Mouse (Mus musculus): ENCODE data around the gene En2. TPM values are rescaled to one million over a fixed set of nuclear protein-coding genes. Genes with fewer than 3 reads are reported as not detected.
A peak's percentile ranks its signal among the peaks of the same experiment; 100 is the strongest.

Gene En2
- total and polyA plus RNA-seq, 3 experiments = 0.05 TPM; not detected in 2

- Histone ChIP-seq H3K79me2 (replicated peaks; ENCODE audit: control insufficient read depth, insufficient read depth, low read length) (no peaks in the 10 kb centered on the region), H3K36me3 (ENCODE audit: control insufficient read depth, insufficient read depth, low read length) (no peaks in the 10 kb centered on the region), H3K4me1 (ENCODE audit: control insufficient read depth, insufficient read depth, low read length) (no peaks in the 10 kb centered on the region; the same call in 1 of the 2 replicates), H3K4me3 (no peak overlapping the region), H3K27me3 (ENCODE audit: control insufficient read depth, insufficient read depth, low read length) (peaks cover 38% of the 10 kb centered on the region), H3K9ac (ENCODE audit: low read depth, low read length) (no peak overlapping the region), H3K27ac (no peak overlapping the region)
- DNase-seq = no peak
- WGBS = 2% methylated on average over 24 of the region's 24 CpGs
- intact Hi-C loops (cut with DNase I) = no loop called here
- no peak for TF ChIP-seq CTCF (IDR thresholded peaks at IDR 0.05)
- no peak for TF ChIP-seq POLR2A (IDR thresholded peaks at IDR 0.05; ENCODE audit: insufficient read depth, low read depth, low read length)
- TF ChIP-seq EP300 (IDR thresholded peaks at IDR 0.05; ENCODE audit: insufficient read depth, low read depth, low read length) = no peak
These were observed 3.5 kb upstream of the En2 start for GRCm38 (mm10) chr5:28161938-28162402.

DNA sequence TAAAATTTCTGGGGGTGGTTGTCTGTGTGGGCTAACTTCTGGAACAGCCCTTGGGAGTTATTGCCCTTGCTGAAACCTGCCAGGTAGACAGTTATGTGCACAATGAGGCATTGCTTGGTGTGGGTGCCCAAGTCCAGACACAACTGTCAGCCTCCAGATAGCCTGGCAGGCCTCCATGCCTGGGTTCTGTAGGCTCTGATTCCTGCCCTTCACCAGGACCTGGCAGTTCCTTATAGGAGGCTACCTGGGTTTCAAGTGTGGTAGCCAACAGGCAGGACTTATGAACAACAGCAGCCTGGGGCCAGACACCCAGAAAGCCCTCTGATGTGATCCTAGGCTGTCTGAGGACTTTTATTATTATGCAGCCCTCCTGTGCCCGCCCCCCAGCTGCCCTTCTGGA is 1.6 kb upstream of the En2 start:
- 27% methylated on average over 1 of the region's 1 CpGs for WGBS
- Histone ChIP-seq H3K9ac (ENCODE audit: low read depth, low read length) (no peak overlapping the region), H3K79me2 (replicated peaks; ENCODE audit: control insufficient read depth, insufficient read depth, low read length) (no peaks in the 10 kb centered on the region), H3K4me3 (no peak overlapping the region), H3K36me3 (ENCODE audit: control insufficient read depth, insufficient read depth, low read length) (no peaks in the 10 kb centered on the region), H3K27me3 (ENCODE audit: control insufficient read depth, insufficient read depth, low read length) (peaks cover 41% of the 10 kb centered on the region), H3K4me1 (ENCODE audit: control insufficient read depth, insufficient read depth, low read length) (no peaks in the 10 kb centered on the region; the same call in 1 of the 2 replicates), H3K27ac (no peak overlapping the region)
- no peak for TF ChIP-seq POLR2A (IDR thresholded peaks at IDR 0.05; ENCODE audit: insufficient read depth, low read depth, low read length)
- no peak for TF ChIP-seq EP300 (IDR thresholded peaks at IDR 0.05; ENCODE audit: insufficient read depth, low read depth, low read length)
- no peak for TF ChIP-seq CTCF (IDR thresholded peaks at IDR 0.05)
- intact Hi-C loops (cut with DNase I) = no loop called here
- DNase-seq = no peak

DNA sequence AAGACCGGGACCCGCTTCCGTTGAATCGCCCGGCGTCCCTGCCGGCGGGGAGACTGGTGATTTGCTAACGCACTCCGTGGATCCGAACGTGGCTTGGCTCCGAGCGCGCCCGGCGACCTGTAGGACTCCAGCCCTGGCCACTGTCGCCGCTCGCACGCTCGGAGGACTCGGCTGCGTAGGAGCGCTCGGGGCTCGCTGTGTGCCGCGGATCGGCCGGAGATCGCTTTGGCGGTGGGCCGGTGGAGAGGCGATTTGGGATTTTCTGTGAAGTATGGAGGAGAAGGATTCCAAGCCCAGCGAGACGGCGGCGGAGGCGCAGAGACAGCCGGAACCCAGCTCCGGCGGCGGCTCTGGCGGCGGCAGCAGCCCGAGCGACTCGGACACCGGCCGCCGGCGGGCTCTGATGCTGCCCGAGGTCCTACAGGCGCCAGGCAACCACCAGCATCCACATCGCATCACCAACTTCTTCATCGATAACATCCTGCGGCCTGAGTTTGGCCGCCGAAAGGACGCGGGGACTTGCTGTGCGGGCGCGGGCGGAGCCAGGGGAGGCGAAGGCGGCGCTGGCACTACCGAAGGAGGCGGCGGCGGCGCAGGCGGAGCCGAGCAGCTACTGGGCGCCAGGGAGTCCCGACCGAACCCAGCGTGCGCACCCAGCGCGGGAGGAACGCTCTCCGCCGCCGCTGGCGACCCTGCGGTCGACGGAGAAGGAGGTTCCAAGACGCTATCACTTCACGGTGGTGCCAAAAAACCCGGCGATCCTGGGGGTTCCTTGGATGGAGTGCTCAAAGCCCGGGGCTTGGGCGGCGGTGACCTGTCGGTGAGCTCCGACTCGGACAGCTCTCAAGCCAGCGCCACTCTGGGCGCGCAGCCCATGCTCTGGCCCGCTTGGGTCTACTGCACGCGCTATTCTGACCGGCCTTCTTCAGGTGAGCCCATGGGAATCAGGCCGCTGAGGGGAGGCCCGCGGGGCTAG is 1.1 kb downstream of the En2 start:
- Histone ChIP-seq H3K9ac (ENCODE audit: low read depth, low read length) (peak overlapping the region; percentile 18; the same call in 1 of the 2 replicates), H3K27ac (no peak overlapping the region)

GRCm38 (mm10) chr5:28167611-28168252 is 2.2 kb downstream of the En2 start:
- 4% methylated on average over 29 of the region's 29 CpGs for WGBS
- Histone ChIP-seq H3K79me2 (replicated peaks; ENCODE audit: control insufficient read depth, insufficient read depth, low read length) (no peaks in the 10 kb centered on the region), H3K27ac (no peak overlapping the region), H3K36me3 (ENCODE audit: control insufficient read depth, insufficient read depth, low read length) (no peaks in the 10 kb centered on the region), H3K9ac (ENCODE audit: low read depth, low read length) (no peak overlapping the region), H3K4me3 (peak overlapping the region; percentile 26; the same call in 1 of the 2 replicates), H3K27me3 (ENCODE audit: control insufficient read depth, insufficient read depth, low read length) (peaks cover 42% of the 10 kb centered on the region), H3K4me1 (ENCODE audit: control insufficient read depth, insufficient read depth, low read length) (no peaks in the 10 kb centered on the region; the same call in 1 of the 2 replicates)
- peak in 1 of 2 experiments; percentile 14 for DNase-seq
- intact Hi-C loops (cut with DNase I) = no loop called here
- TF ChIP-seq EP300 (IDR thresholded peaks at IDR 0.05; ENCODE audit: insufficient read depth, low read depth, low read length) = no peak
- TF ChIP-seq CTCF (IDR thresholded peaks at IDR 0.05) = no peak
- no peak for TF ChIP-seq POLR2A (IDR thresholded peaks at IDR 0.05; ENCODE audit: insufficient read depth, low read depth, low read length)

More for the DNA sequence above, 1.1 kb downstream of the En2 start:
- TF ChIP-seq CTCF (IDR thresholded peaks at IDR 0.05) (no peak), EP300 (IDR thresholded peaks at IDR 0.05; ENCODE audit: insufficient read depth, low read depth, low read length) (no peak), POLR2A (IDR thresholded peaks at IDR 0.05; ENCODE audit: insufficient read depth, low read depth, low read length) (no peak)
- Histone ChIP-seq H3K4me3 (peak overlapping the region; percentile 48), H3K4me1 (ENCODE audit: control insufficient read depth, insufficient read depth, low read length) (no peaks in the 10 kb centered on the region; the same call in 1 of the 2 replicates), H3K36me3 (ENCODE audit: control insufficient read depth, insufficient read depth, low read length) (no peaks in the 10 kb centered on the region), H3K27me3 (ENCODE audit: control insufficient read depth, insufficient read depth, low read length) (peaks cover 49% of the 10 kb centered on the region), H3K79me2 (replicated peaks; ENCODE audit: control insufficient read depth, insufficient read depth, low read length) (no peaks in the 10 kb centered on the region)
- intact Hi-C loops (cut with DNase I) = no loop called here
- WGBS = 1% methylated on average over 109 of the region's 111 CpGs
- DNase-seq = peak; percentile 46 to 62

GRCm38 (mm10) chr5:28168253-28169165 is 3.0 kb downstream of the En2 start:
- intact Hi-C loops (cut with DNase I) = no loop called here
- Histone ChIP-seq H3K4me3 (peak overlapping the region; percentile 26; the same call in 1 of the 2 replicates), H3K79me2 (replicated peaks; ENCODE audit: control insufficient read depth, insufficient read depth, low read length) (no peaks in the 10 kb centered on the region), H3K27ac (no peak overlapping the region), H3K27me3 (ENCODE audit: control insufficient read depth, insufficient read depth, low read length) (peaks cover 40% of the 10 kb centered on the region), H3K9ac (ENCODE audit: low read depth, low read length) (no peak overlapping the region), H3K36me3 (ENCODE audit: control insufficient read depth, insufficient read depth, low read length) (no peaks in the 10 kb centered on the region), H3K4me1 (ENCODE audit: control insufficient read depth, insufficient read depth, low read length) (no peaks in the 10 kb centered on the region; the same call in 1 of the 2 replicates)
- TF ChIP-seq POLR2A (IDR thresholded peaks at IDR 0.05; ENCODE audit: insufficient read depth, low read depth, low read length) (no peak), CTCF (IDR thresholded peaks at IDR 0.05) (no peak), EP300 (IDR thresholded peaks at IDR 0.05; ENCODE audit: insufficient read depth, low read depth, low read length) (no peak)
- DNase-seq = no peak
- 3% methylated on average over 36 of the region's 36 CpGs for whole genome bisulfite sequencing
